Comparison of ENCODE assay signal across 29 mouse cellular contexts in the genomic region with DNA sequence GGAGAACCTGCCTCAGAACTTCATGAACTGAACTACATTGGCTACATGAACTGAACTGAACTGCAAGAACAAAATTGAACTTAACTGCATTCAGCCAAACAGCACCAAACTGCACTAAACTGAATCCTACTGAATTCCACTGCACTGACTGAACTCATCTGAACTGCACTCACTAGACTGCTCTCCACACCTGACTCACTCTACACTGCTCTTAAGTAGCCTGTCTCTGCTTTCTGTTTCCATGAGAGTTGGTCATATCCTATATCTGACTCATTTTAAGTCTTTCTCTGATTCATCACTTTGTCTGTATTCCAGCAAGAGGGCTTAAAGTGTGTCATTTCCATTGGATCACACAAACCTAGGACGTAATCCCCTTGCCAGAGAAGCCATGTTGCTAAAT.
"Had no signal": no experiment of that assay in that cellular context is flagged by ENCODE, and none has a peak within 500 bp of the region (broad histone marks: within the 10 kb centered on the region; RNA-seq: fewer than 3 reads in every experiment).

No protein-coding gene starts in this region.

- ATAC-seq: hindbrain, embryonic 16.5 days; hindbrain, postnatal 0 days; inflammation-experienced regulatory T-cells, adult 6 months; intestine, embryonic 15.5 days; intestine, embryonic 16.5 days; intestine, postnatal 0 days had no signal

- H3K27me3 ChIP-seq: heart, embryonic 12.5 days; heart, embryonic 13.5 days; heart, embryonic 15.5 days; hindbrain, embryonic 12.5 days; hindbrain, embryonic 13.5 days; hindbrain, embryonic 15.5 days; intestine, embryonic 15.5 days; kidney, embryonic 15.5 days had no signal

- DNase-seq: heart, postnatal 10 days; heart, postnatal 14 days; heart, postnatal 36 days; heart, postnatal 4 days; kidney, adult 11 months; kidney, adult 18-20 months; kidney, adult 2 months; kidney, adult 8-10 months; kidney, adult 9 months; kidney, postnatal 10 days; kidney, postnatal 14 days; kidney, postnatal 25 days; kidney, postnatal 36 days; kidney, postnatal 4 days; layer of hippocampus, adult 9-11 months; layer of hippocampus, postnatal 36 days had no signal
